Mouse (Mus musculus): Measurements from ENCODE around the gene Fam177a. TPM values are rescaled to one million over a fixed set of nuclear protein-coding genes. Genes with fewer than 3 reads are reported as not detected.
"Not testable (repeated sequence)": the region's sequence is repeated elsewhere in the genome, so short reads cannot be mapped to it uniquely, and the experiment has no call there.

Fam177a gene
- polyA plus RNA-seq, 1 experiment from 2014 or later, result 11.3 TPM

DNA sequence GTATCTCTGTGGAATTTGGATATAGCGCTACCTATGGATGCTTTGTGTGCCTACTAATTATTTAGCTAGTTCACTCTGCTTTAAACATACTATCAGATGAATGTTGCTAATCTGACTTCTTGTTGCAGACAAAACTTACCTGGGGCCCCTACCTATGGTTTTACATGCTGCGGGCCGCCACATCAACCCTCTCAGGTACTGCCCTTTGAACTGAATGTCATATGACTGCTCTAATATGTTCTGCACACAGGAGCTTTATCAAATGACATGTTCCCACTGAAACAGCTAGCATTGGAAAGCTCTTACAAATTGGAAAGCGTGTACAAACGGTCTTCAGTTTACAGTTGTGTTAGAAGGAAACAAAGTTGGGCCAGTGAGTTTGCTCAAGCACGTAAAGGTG is 11.3 kb downstream of the Fam177a start:
- not testable (repeated sequence) for H3K27ac ChIP-seq (replicated peaks; ENCODE audit: low read depth, low read length); H3K9ac ChIP-seq (ENCODE audit: low read length); H3K9me3 ChIP-seq (ENCODE audit: control insufficient read depth, low read length); H3K36me3 ChIP-seq (ENCODE audit: control insufficient read depth, insufficient read depth, low read length); H3K4me3 ChIP-seq (ENCODE audit: low read depth, low read length); H3K4me1 ChIP-seq (ENCODE audit: control insufficient read depth, insufficient read depth, low read length); DNase-seq (ENCODE audit: low spot score); H3K27me3 ChIP-seq (ENCODE audit: control insufficient read depth, insufficient read depth, low read length); ATAC-seq (ENCODE audit: insufficient number of reproducible peaks, low FRiP score, low TSS enrichment, low read depth); H3K4me2 ChIP-seq (ENCODE audit: low read depth, severe bottlenecking)
- no CpG with 5 or more reads among the region's 6 CpGs for WGBS

DNA sequence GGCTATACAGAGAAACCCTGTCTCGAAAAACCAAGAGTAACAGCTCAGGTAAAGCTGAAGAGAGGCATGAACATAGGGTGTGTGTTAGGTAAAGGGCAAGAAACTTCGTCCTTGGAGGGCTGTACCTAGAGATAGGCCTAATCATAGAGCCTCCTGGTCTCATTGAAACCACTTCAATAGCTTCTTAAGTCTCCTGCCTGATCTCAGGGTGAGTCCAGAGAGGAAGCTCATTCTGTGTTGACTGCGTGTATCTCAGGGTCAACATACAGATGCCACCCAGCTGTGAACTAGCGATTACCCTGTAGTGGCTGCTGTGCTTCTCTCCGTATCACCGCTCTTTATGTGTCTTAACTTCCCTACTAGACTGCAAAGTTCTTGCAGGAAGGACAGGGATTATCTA is 13.6 kb downstream of the Fam177a start:
- WGBS, result no CpG with 5 or more reads among the region's 6 CpGs

DNA sequence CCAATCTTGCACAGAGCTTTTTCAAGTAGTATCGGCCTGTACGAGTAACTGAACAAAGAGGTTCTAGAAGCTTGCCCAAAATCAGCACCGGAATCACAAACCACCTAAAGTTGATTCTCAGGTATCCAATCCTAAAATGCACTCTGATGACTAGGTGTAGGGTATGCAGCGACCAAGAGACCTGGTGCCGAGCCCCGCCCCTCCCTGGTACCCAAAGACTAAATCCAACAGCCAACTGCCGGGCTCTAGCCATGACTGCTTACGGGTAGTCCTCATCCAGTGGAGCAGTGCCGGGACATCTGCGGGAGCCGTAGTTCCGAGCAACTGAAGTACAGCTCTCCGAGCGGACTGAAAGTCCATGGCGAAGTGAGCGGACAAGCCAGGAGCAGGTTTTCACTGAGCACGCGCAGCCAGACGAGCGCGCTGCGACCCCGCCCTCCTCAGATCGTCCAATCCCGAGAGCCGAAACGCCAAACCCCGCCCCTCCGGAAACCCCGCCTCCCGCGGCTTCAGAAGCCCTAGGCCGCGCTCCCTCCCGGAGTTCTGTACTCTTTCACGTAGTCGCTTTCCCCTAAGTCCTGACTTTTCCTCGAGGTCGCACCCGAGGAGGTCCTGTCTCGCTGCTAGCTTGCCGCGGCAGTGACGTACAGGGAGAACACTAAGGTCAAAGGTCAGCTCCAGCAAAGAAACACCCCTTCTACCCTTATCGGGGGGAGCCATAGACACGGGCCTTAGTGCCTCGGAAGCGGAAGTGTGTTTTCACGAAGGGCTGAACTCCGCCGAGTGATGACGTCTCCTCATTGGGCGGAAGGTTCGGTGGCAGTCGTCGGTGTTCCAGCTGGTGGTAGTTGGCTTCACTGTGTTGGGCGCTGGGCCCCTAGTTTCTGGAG is 30.5 kb downstream of the Fam177a start, which contains the start of gene Srp54b:
TSS of gene Srp54b (plus strand) at position 546 of the 890 bp plus-strand sequence.
- ATAC-seq (ENCODE audit: insufficient number of reproducible peaks, low FRiP score, low TSS enrichment, low read depth), result peak; percentile 96
- no CpG with 5 or more reads among the region's 57 CpGs for WGBS
- not testable (repeated sequence) for H3K9me3 ChIP-seq (ENCODE audit: control insufficient read depth, low read length); H3K4me1 ChIP-seq (ENCODE audit: control insufficient read depth, insufficient read depth, low read length); H3K27ac ChIP-seq (replicated peaks; ENCODE audit: low read depth, low read length); H3K4me3 ChIP-seq (ENCODE audit: low read depth, low read length); H3K9ac ChIP-seq (ENCODE audit: low read length); H3K4me2 ChIP-seq (ENCODE audit: low read depth, severe bottlenecking); DNase-seq (ENCODE audit: low spot score); H3K36me3 ChIP-seq (ENCODE audit: control insufficient read depth, insufficient read depth, low read length); H3K27me3 ChIP-seq (ENCODE audit: control insufficient read depth, insufficient read depth, low read length)

More for the DNA sequence above, 13.6 kb downstream of the Fam177a start:
- not testable (repeated sequence) for H3K27me3 ChIP-seq (ENCODE audit: control insufficient read depth, insufficient read depth, low read length); H3K27ac ChIP-seq (replicated peaks; ENCODE audit: low read depth, low read length); H3K36me3 ChIP-seq (ENCODE audit: control insufficient read depth, insufficient read depth, low read length); ATAC-seq (ENCODE audit: insufficient number of reproducible peaks, low FRiP score, low TSS enrichment, low read depth); H3K4me2 ChIP-seq (ENCODE audit: low read depth, severe bottlenecking); DNase-seq (ENCODE audit: low spot score); H3K4me3 ChIP-seq (ENCODE audit: low read depth, low read length); H3K9me3 ChIP-seq (ENCODE audit: control insufficient read depth, low read length); H3K9ac ChIP-seq (ENCODE audit: low read length); H3K4me1 ChIP-seq (ENCODE audit: control insufficient read depth, insufficient read depth, low read length)

DNA sequence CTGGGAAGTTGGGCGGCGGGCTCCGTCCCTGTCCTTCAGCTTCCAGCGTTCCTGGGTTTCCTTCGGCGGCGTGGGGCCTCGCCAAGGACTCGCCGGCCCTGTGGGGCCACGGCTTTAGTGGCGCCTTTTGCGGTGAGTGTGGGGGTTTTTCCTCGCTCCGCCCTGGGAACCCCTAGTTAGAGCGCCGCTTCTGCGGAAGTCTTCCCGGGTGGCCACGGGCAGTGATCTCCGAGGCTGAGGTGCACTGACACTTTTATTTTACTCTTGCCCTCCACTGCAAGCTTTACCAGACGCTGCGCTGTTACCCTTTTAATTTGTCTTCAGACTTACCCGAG is 31.1 kb downstream of the Fam177a start:
- not testable (repeated sequence) for H3K4me3 ChIP-seq (ENCODE audit: low read depth, low read length)
- WGBS, result under 1% methylated on average over 9 of the region's 24 CpGs

DNA sequence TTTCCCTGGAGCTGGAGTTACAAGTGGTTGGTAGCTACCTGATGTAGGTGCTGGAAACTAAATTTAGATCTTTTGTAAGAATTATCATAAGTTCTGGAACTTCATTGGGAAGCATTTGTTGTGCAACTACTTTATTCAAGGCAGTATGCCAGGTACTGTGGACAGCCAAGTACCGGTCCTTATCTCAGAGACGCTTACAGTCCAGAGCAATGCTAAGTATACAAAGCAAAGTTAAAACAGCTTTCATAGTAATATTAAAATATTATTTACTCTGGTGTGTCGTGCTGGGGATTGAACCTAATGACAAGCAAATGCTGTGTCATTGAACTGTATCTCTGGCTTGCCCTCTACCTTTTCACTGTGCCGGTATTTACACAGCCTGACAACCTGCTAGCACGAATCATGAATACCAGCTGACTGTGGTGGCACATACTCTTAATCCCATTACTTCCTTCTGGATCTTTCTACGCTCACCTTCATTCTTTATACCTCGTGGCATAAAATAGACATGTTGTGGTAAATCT is 42.8 kb downstream of the Fam177a start:
- not testable (repeated sequence) for H3K9me3 ChIP-seq (ENCODE audit: control insufficient read depth, low read length); H3K4me1 ChIP-seq (ENCODE audit: control insufficient read depth, insufficient read depth, low read length); DNase-seq (ENCODE audit: low spot score); H3K36me3 ChIP-seq (ENCODE audit: control insufficient read depth, insufficient read depth, low read length); H3K4me3 ChIP-seq (ENCODE audit: low read depth, low read length); H3K9ac ChIP-seq (ENCODE audit: low read length); H3K27me3 ChIP-seq (ENCODE audit: control insufficient read depth, insufficient read depth, low read length); ATAC-seq (ENCODE audit: insufficient number of reproducible peaks, low FRiP score, low TSS enrichment, low read depth); H3K4me2 ChIP-seq (ENCODE audit: low read depth, severe bottlenecking); H3K27ac ChIP-seq (replicated peaks; ENCODE audit: low read depth, low read length)
- WGBS, result no CpG with 5 or more reads among the region's 7 CpGs

More for the DNA sequence above, 31.1 kb downstream of the Fam177a start:
- H3K9ac ChIP-seq (ENCODE audit: low read length); H3K9me3 ChIP-seq (ENCODE audit: control insufficient read depth, low read length); ATAC-seq (ENCODE audit: insufficient number of reproducible peaks, low FRiP score, low TSS enrichment, low read depth); H3K27me3 ChIP-seq (ENCODE audit: control insufficient read depth, insufficient read depth, low read length); H3K4me1 ChIP-seq (ENCODE audit: control insufficient read depth, insufficient read depth, low read length); DNase-seq (ENCODE audit: low spot score); H3K4me2 ChIP-seq (ENCODE audit: low read depth, severe bottlenecking); H3K27ac ChIP-seq (replicated peaks; ENCODE audit: low read depth, low read length); H3K36me3 ChIP-seq (ENCODE audit: control insufficient read depth, insufficient read depth, low read length): not testable (repeated sequence)

DNA sequence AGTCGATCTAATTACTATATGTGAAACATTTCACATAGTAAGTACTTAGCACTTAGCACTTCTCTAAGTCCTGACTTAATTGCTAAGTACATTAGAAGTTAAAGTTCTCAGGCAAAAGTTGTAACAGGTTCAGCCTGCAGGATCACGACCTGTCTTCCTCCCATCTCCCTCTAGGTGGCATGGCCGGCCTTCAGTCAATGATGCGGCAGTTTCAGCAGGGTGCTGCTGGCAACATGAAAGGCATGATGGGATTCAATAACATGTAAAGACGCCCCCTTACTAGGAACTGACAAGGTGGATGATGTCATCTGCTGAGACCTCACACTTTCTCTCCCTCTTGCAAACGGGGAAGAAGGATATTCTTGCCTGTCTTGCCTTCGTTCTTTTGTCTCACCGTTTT is 63.4 kb downstream of the Fam177a start:
- H3K27ac ChIP-seq (replicated peaks; ENCODE audit: low read depth, low read length); H3K9ac ChIP-seq (ENCODE audit: low read length); H3K9me3 ChIP-seq (ENCODE audit: control insufficient read depth, low read length); ATAC-seq (ENCODE audit: insufficient number of reproducible peaks, low FRiP score, low TSS enrichment, low read depth); H3K4me3 ChIP-seq (ENCODE audit: low read depth, low read length); H3K27me3 ChIP-seq (ENCODE audit: control insufficient read depth, insufficient read depth, low read length); H3K4me2 ChIP-seq (ENCODE audit: low read depth, severe bottlenecking); DNase-seq (ENCODE audit: low spot score); H3K4me1 ChIP-seq (ENCODE audit: control insufficient read depth, insufficient read depth, low read length); H3K36me3 ChIP-seq (ENCODE audit: control insufficient read depth, insufficient read depth, low read length): not testable (repeated sequence)
- no CpG with 5 or more reads among the region's 8 CpGs for WGBS

DNA sequence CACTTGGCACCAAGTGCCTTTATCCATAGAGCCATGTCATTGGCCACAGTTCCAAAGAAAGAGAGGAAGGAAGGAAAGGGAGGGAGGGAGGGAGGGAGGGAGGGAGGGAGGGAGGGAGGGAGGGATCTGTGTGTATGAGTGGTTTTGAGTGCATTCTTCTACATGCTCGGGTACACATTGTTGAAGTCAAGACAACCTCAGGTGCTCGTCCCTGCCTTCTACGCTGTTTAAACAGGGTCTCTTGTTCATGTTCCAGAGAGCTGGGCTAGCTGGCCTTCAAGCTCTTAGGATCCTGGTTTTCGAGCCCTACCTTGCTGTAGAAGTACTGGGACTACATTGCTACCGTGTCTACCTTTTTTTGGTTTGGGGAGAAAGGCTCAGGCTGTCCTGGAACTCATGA is 64.9 kb downstream of the Fam177a start:
- H3K36me3 ChIP-seq (ENCODE audit: control insufficient read depth, insufficient read depth, low read length); DNase-seq (ENCODE audit: low spot score); H3K4me2 ChIP-seq (ENCODE audit: low read depth, severe bottlenecking); ATAC-seq (ENCODE audit: insufficient number of reproducible peaks, low FRiP score, low TSS enrichment, low read depth); H3K4me3 ChIP-seq (ENCODE audit: low read depth, low read length); H3K27ac ChIP-seq (replicated peaks; ENCODE audit: low read depth, low read length); H3K4me1 ChIP-seq (ENCODE audit: control insufficient read depth, insufficient read depth, low read length); H3K9me3 ChIP-seq (ENCODE audit: control insufficient read depth, low read length); H3K27me3 ChIP-seq (ENCODE audit: control insufficient read depth, insufficient read depth, low read length); H3K9ac ChIP-seq (ENCODE audit: low read length): not testable (repeated sequence)
- whole genome bisulfite sequencing, result no CpG with 5 or more reads among the region's 5 CpGs

Measured in limb, embryonic 11.5 days (tissue).